Mouse (Mus musculus) embryonic stem cell, embryonic (primary cell): ENCODE data around the gene Irf2.

ENCODE experiments used
- CTCF ChIA-PET, 4 experiments: fragments of 300-600 bp in 2 of 4; fragments of 350-600 bp in 2 of 4; sonication (Branson Sonifier 250); formaldehyde crosslinking; loops; one replicate each; lab custom pipeline; 2022; ENCODE audit warnings: inconsistent platforms in 2 of 4; lab: Charles Lee
- POLR2A ChIA-PET, 4 experiments: fragments of 300-600 bp in 2 of 4; fragments of 350-600 bp in 2 of 4; sonication (Branson Sonifier 250); formaldehyde crosslinking; loops; one replicate each; lab custom pipeline; 2022; ENCODE audit warnings: antibody characterized with exemption in 4 of 4, inconsistent platforms in 1 of 4; lab: Charles Lee

Irf2 gene

GRCm38 (mm10) chr8:46781067-46781657 lies 41.6 kb downstream of the Irf2 start:
- ChIA-PET POLR2A (no interaction called here), CTCF (no interaction called here)

GRCm38 (mm10) chr8:46782254-46782653 lies 42.7 kb downstream of the Irf2 start:
- ChIA-PET CTCF (interaction anchor here in 1 of 4 experiments (0.7 kb wide), 1 partner anchor 346 kb away, joined by 3 read pairs; no protein-coding TSS in a partner anchor), POLR2A (no interaction called here)

- CTCF ChIA-PET: interaction anchor here in 1 of 4 experiments (0.6 kb wide), 1 partner anchor 155 kb away, joined by 5 read pairs; no protein-coding TSS in a partner anchor
- POLR2A ChIA-PET: interaction anchor here in 1 of 4 experiments (0.7 kb wide), 2 partner anchors 15 to 764 kb away, joined by 3 to 7 read pairs; no protein-coding TSS in a partner anchor
Measured at GRCm38 (mm10) chr8:46785070-46785469, 45.5 kb downstream of the Irf2 start.

GRCm38 (mm10) chr8:46785926-46786325 lies 46.4 kb downstream of the Irf2 start:
- POLR2A ChIA-PET: interaction anchor here in 1 of 4 experiments (0.6 kb wide), 1 partner anchor 97 kb away, joined by 3 read pairs; no protein-coding TSS in a partner anchor
- CTCF ChIA-PET: interaction anchor here in 2 of 4 experiments (0.5 to 0.7 kb wide), 2 partner anchors 38 to 230 kb away, joined by 3 to 4 read pairs; no protein-coding TSS in a partner anchor

GRCm38 (mm10) chr8:46789091-46789881 lies 49.8 kb downstream of the Irf2 start:
- CTCF ChIA-PET: no interaction called here
- POLR2A ChIA-PET: interaction anchor here in 1 of 4 experiments (0.8 kb wide), 1 partner anchor 11 kb away, joined by 3 read pairs; no protein-coding TSS in a partner anchor

GRCm38 (mm10) chr8:46791664-46792371 lies 52.3 kb downstream of the Irf2 start:
- ChIA-PET POLR2A (no interaction called here), CTCF (interaction anchor here in 3 of 4 experiments (0.6 to 0.7 kb wide), 3 partner anchors 100 to 333 kb away, joined by 3 to 13 read pairs (median 4); no protein-coding TSS in a partner anchor)

- POLR2A ChIA-PET: no interaction called here
- CTCF ChIA-PET: interaction anchor here in 1 of 4 experiments (0.6 kb wide), 1 partner anchor 191 kb away, joined by 3 read pairs; no protein-coding TSS in a partner anchor
Measured at GRCm38 (mm10) chr8:46792653-46793052, 53.1 kb downstream of the Irf2 start.

- POLR2A ChIA-PET: no interaction called here
- CTCF ChIA-PET: no interaction called here
Measured at GRCm38 (mm10) chr8:46793248-46793647, 53.7 kb downstream of the Irf2 start.

- CTCF ChIA-PET: no interaction called here
- POLR2A ChIA-PET: no interaction called here
Measured at GRCm38 (mm10) chr8:46794317-46794716, 54.8 kb downstream of the Irf2 start.

- ChIA-PET CTCF (interaction anchor here in 1 of 4 experiments (0.7 kb wide), 1 partner anchor 154 kb away, joined by 3 read pairs; no protein-coding TSS in a partner anchor), POLR2A (interaction anchor here in 2 of 4 experiments (0.6 to 1.5 kb wide), 2 partner anchors 10 to 34 kb away, joined by 3 read pairs; no protein-coding TSS in a partner anchor)
Measured at GRCm38 (mm10) chr8:46799212-46799611, 59.7 kb downstream of the Irf2 start.

GRCm38 (mm10) chr8:46799706-46800105 lies 60.2 kb downstream of the Irf2 start:
- ChIA-PET POLR2A (interaction anchor here in 2 of 4 experiments (0.6 to 1.5 kb wide), 2 partner anchors 10 to 33 kb away, joined by 3 read pairs; no protein-coding TSS in a partner anchor), CTCF (no interaction called here)

- CTCF ChIA-PET: no interaction called here
Measured at GRCm38 (mm10) chr8:46801153-46801684, 61.7 kb downstream of the Irf2 start.

GRCm38 (mm10) chr8:46802009-46802408 lies 62.5 kb downstream of the Irf2 start:
- ChIA-PET CTCF (no interaction called here), POLR2A (no interaction called here)

More at GRCm38 (mm10) chr8:46801153-46801684, 61.7 kb downstream of the Irf2 start:
- POLR2A ChIA-PET: no interaction called here

- CTCF ChIA-PET: no interaction called here
- POLR2A ChIA-PET: no interaction called here
Measured at GRCm38 (mm10) chr8:46804721-46805120, 65.2 kb downstream of the Irf2 start.

GRCm38 (mm10) chr8:46811021-46811622 lies 71.6 kb downstream of the Irf2 start:
- CTCF ChIA-PET: no interaction called here
- POLR2A ChIA-PET: no interaction called here

GRCm38 (mm10) chr8:46811944-46812343 lies 72.4 kb downstream of the Irf2 start:
- POLR2A ChIA-PET: no interaction called here
- CTCF ChIA-PET: no interaction called here

- ChIA-PET CTCF (no interaction called here), POLR2A (no interaction called here)
Measured at GRCm38 (mm10) chr8:46812966-46813365, 73.4 kb downstream of the Irf2 start.
